Mouse (Mus musculus): Measurements from ENCODE around the gene Olfr1450. TPM values are rescaled to one million over a fixed set of nuclear protein-coding genes. Genes with fewer than 3 reads are reported as not detected.
"Not testable (repeated sequence)": the region's sequence is repeated elsewhere in the genome, so short reads cannot be mapped to it uniquely, and the experiment has no call there.

Olfr1450 gene
- not detected in 2 replicates for polyA plus RNA-seq (2014; fragmentation: Nextera tagmentation; extraction: Ambion mirVana)

DNA sequence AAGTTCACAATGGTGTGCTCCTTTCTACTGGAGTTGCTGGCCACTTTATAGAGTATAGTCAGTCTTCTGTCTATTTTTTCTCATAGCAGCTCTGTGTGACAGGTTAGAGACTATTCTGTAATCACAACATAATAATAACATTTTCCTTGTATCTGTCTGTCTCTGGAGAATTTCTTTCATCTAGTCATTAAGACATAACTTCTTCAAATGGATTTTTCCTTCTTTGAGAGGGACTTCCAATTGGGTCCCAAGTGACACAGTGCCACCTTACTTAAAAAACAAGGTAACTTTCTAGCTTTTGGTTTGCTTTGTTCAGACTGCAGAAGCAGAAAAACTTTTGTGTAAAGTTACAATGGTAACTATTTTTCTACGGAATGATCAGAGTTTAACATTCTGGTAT lies at the start of gene Olfr1450:
Gene Olfr1450, plus strand, starts transcription at position 301 of the 400 bp plus-strand sequence.
- no peaks in the 10 kb centered on the region for H3K36me3 ChIP-seq (ENCODE audit: control insufficient read depth, insufficient read depth, low read length)
- no peak within 1 kb of the TSS for H3K4me2 ChIP-seq (ENCODE audit: low read length)
- H3K4me1 ChIP-seq (ENCODE audit: control insufficient read depth in 2 of 2, insufficient read depth in 2 of 2, low read length in 2 of 2), result no peaks in the 10 kb centered on the region
- WGBS, result 81% methylated on average over 1 of the region's 1 CpGs
- H3K9me3 ChIP-seq (ENCODE audit: control insufficient read depth, low read length), result peaks cover 9% of the 10 kb centered on the region; the same call in 1 of the 2 replicates
- no peak within 1 kb of the TSS for H3K4me3 ChIP-seq (ENCODE audit: control insufficient read depth in 1 of 2, insufficient read depth in 1 of 2, low read depth in 1 of 2, low read length in 2 of 2)
- H3K27me3 ChIP-seq (ENCODE audit: control insufficient read depth, insufficient read depth, low read length), result no peaks in the 10 kb centered on the region
- no peak within 1 kb of the TSS for H3K27ac ChIP-seq (replicated peaks in 1 of 2; ENCODE audit: control insufficient read depth in 1 of 2, insufficient read depth in 1 of 2, low read depth in 2 of 2, low read length in 2 of 2)
- ATAC-seq (ENCODE audit: insufficient number of reproducible peaks, insufficient read depth, low FRiP score, low read depth), result no peak
- H3K9ac ChIP-seq (ENCODE audit: low read length), result no peak within 1 kb of the TSS

DNA sequence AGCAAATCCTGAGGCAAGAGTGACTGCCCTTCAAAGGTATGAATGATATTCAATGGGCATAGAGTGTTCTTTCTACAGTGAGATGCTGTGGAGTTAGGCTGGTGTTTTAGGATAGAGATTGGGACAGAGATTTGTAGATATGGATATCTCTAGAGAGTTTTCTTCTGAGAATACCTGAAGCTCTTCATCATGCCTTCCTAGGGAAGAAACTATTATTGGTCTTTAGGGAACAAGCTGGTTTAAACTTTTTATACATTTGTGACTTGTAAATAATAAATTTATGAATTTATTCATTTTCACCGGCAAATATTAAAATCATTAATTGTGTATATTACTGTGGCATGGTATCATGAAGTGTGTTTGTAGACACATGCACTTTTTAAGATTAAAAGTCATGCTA lies 46.4 kb upstream of the Olfr1450 start, which contains the start of gene Olfr1447:
Gene Olfr1447, minus strand, starts transcription at position 101 of the 400 bp plus-strand sequence.
- H3K9me3 ChIP-seq (ENCODE audit: control insufficient read depth, low read length), result no peaks in the 10 kb centered on the region
- H3K4me3 ChIP-seq (ENCODE audit: control insufficient read depth in 1 of 2, insufficient read depth in 1 of 2, low read depth in 1 of 2, low read length in 2 of 2), result no peak within 1 kb of the TSS
- no peaks in the 10 kb centered on the region for H3K27me3 ChIP-seq (ENCODE audit: control insufficient read depth, insufficient read depth, low read length)
- no peaks in the 10 kb centered on the region for H3K36me3 ChIP-seq (ENCODE audit: control insufficient read depth, insufficient read depth, low read length)
- no peak within 1 kb of the TSS for H3K27ac ChIP-seq (replicated peaks in 1 of 2; ENCODE audit: control insufficient read depth in 1 of 2, insufficient read depth in 1 of 2, low read depth in 2 of 2, low read length in 2 of 2)
- 84% methylated on average over 1 of the region's 1 CpGs for WGBS
- H3K9ac ChIP-seq (ENCODE audit: low read length), result no peak within 1 kb of the TSS
- ATAC-seq (ENCODE audit: insufficient number of reproducible peaks, insufficient read depth, low FRiP score, low read depth), result no peak
- no peak within 1 kb of the TSS for H3K4me2 ChIP-seq (ENCODE audit: low read length)
- no peaks in the 10 kb centered on the region for H3K4me1 ChIP-seq (ENCODE audit: control insufficient read depth in 2 of 2, insufficient read depth in 2 of 2, low read length in 2 of 2)

DNA sequence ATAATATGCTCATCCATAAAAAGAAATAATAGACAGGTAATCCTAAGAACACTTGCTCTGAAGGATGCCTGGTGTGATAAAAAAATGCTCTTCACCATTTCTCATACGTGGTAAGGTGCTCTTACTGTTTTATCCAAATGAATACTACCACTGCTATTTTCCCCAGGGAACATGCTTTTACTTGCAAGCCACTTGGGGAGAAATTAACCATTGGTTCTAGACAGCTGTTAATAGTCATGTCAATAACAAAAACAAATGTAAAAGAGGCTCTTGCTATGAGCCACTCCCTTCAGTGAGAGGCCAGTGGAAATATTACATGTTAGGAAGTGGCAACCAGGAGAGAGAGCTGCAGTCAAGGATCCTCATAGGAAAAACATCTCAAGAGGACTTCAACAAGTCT lies 25.7 kb upstream of the Olfr1450 start, which contains the start of gene Olfr1448:
Gene Olfr1448, minus strand, starts transcription at position 101 of the 400 bp plus-strand sequence.
- Histone ChIP-seq H3K27ac (replicated peaks in 1 of 2; ENCODE audit: control insufficient read depth in 1 of 2, insufficient read depth in 1 of 2, low read depth in 2 of 2, low read length in 2 of 2) (no peak within 1 kb of the TSS), H3K4me3 (ENCODE audit: control insufficient read depth in 1 of 2, insufficient read depth in 1 of 2, low read depth in 1 of 2, low read length in 2 of 2) (no peak within 1 kb of the TSS), H3K36me3 (ENCODE audit: control insufficient read depth, insufficient read depth, low read length) (no peaks in the 10 kb centered on the region), H3K27me3 (ENCODE audit: control insufficient read depth, insufficient read depth, low read length) (no peaks in the 10 kb centered on the region), H3K9ac (ENCODE audit: low read length) (no peak within 1 kb of the TSS), H3K4me1 (ENCODE audit: control insufficient read depth in 2 of 2, insufficient read depth in 2 of 2, low read length in 2 of 2) (no peaks in the 10 kb centered on the region), H3K9me3 (ENCODE audit: control insufficient read depth, low read length) (0 out of 2 replicates have a peak, but pooled peaks cover 2% of the 10 kb centered on the region), H3K4me2 (ENCODE audit: low read length) (no peak within 1 kb of the TSS)
- ATAC-seq (ENCODE audit: insufficient number of reproducible peaks, insufficient read depth, low FRiP score, low read depth), result no peak
- 73% methylated on average over 1 of the region's 1 CpGs for WGBS

DNA sequence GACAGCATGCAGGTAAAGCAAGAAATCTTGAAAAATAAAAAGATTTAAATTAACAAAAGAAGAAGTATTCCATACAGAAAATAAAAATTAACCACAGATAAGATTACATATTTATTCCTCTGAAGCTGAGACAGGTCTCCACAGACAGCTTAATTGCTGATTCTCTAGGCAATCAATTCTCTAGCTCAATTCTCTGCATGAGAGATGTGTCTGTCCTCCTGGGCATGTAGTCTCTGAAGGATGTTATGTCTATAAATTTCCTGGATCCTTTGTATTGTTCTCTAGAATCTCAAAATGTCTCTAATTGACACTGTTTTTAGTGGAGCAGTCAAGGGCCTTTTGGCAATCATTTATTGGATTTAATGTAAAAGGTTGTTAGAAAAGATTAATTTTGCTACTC lies 19.5 kb upstream of the Olfr1450 start, which contains the start of gene Olfr1449:
Gene Olfr1449, plus strand, starts transcription at position 301 of the 400 bp plus-strand sequence.
- H3K4me2 ChIP-seq (ENCODE audit: low read length), result no peak within 1 kb of the TSS
- H3K9ac ChIP-seq (ENCODE audit: low read length), result no peak within 1 kb of the TSS
- H3K9me3 ChIP-seq (ENCODE audit: control insufficient read depth, low read length), result peaks cover 2% of the 10 kb centered on the region; the same call in 1 of the 2 replicates
- H3K4me3 ChIP-seq (ENCODE audit: control insufficient read depth in 1 of 2, insufficient read depth in 1 of 2, low read depth in 1 of 2, low read length in 2 of 2), result no peak within 1 kb of the TSS
- H3K27me3 ChIP-seq (ENCODE audit: control insufficient read depth, insufficient read depth, low read length), result no peaks in the 10 kb centered on the region
- H3K36me3 ChIP-seq (ENCODE audit: control insufficient read depth, insufficient read depth, low read length), result no peaks in the 10 kb centered on the region
- no peak within 1 kb of the TSS for H3K27ac ChIP-seq (replicated peaks in 1 of 2; ENCODE audit: control insufficient read depth in 1 of 2, insufficient read depth in 1 of 2, low read depth in 2 of 2, low read length in 2 of 2)
- no peak for ATAC-seq (ENCODE audit: insufficient number of reproducible peaks, insufficient read depth, low FRiP score, low read depth)
- H3K4me1 ChIP-seq (ENCODE audit: control insufficient read depth in 2 of 2, insufficient read depth in 2 of 2, low read length in 2 of 2), result no peaks in the 10 kb centered on the region

DNA sequence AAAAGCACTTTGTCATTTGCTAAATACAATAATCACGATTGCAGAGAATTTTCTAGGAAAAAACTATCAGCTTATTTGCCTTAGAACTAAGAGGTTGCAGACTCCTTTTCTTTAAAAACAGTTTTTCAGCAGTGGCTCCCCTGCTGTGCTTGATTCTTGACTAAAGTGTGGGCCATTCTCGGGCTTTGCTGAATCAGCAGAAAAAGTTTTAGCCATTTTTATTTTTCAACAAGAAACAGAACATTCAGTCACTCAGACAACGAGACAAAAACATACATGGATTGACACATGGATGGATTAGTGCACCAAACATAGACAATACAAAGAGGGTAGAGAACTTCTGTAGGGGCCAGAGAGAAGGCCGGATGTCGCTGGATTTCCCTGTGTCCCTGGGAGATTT lies 20.0 kb downstream of the Olfr1450 start:
- H3K4me2 ChIP-seq (ENCODE audit: low read length); H3K9ac ChIP-seq (ENCODE audit: low read length); H3K36me3 ChIP-seq (ENCODE audit: control insufficient read depth, insufficient read depth, low read length); H3K27me3 ChIP-seq (ENCODE audit: control insufficient read depth, insufficient read depth, low read length); H3K27ac ChIP-seq (replicated peaks in 1 of 2; ENCODE audit: control insufficient read depth in 1 of 2, insufficient read depth in 1 of 2, low read depth in 2 of 2, low read length in 2 of 2); H3K4me1 ChIP-seq (ENCODE audit: control insufficient read depth in 2 of 2, insufficient read depth in 2 of 2, low read length in 2 of 2); ATAC-seq (ENCODE audit: insufficient number of reproducible peaks, insufficient read depth, low FRiP score, low read depth); H3K4me3 ChIP-seq (ENCODE audit: control insufficient read depth in 1 of 2, insufficient read depth in 1 of 2, low read depth in 1 of 2, low read length in 2 of 2): not testable (repeated sequence)
- H3K9me3 ChIP-seq (ENCODE audit: control insufficient read depth, low read length), result peaks cover 12% of the 10 kb centered on the region; the same call in 1 of the 2 replicates
- 70% methylated on average over 5 of the region's 5 CpGs for WGBS

DNA sequence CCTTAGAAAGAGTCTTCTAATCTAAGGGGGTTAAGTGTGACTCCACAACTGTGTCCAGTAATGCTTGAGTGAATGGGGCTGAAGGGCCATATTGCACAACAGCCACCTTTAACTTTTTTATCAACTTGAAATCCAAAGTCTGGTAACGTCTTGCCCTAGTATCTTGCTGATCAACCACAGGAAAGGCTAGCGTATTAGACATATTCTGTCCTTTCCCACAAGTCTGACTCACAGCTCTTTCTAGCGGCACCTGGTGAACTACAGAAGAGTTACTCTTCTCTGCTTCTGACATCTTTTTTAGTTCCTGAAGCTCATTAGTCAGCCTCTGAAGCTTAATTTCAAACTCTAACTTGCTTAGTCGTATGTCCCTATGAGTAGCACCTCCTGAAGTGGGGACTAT lies 42.3 kb downstream of the Olfr1450 start:
- not testable (repeated sequence) for H3K36me3 ChIP-seq (ENCODE audit: control insufficient read depth, insufficient read depth, low read length); H3K27me3 ChIP-seq (ENCODE audit: control insufficient read depth, insufficient read depth, low read length); H3K4me3 ChIP-seq (ENCODE audit: control insufficient read depth in 1 of 2, insufficient read depth in 1 of 2, low read depth in 1 of 2, low read length in 2 of 2); H3K4me1 ChIP-seq (ENCODE audit: control insufficient read depth in 2 of 2, insufficient read depth in 2 of 2, low read length in 2 of 2); H3K4me2 ChIP-seq (ENCODE audit: low read length); ATAC-seq (ENCODE audit: insufficient number of reproducible peaks, insufficient read depth, low FRiP score, low read depth); H3K9ac ChIP-seq (ENCODE audit: low read length); H3K27ac ChIP-seq (replicated peaks in 1 of 2; ENCODE audit: control insufficient read depth in 1 of 2, insufficient read depth in 1 of 2, low read depth in 2 of 2, low read length in 2 of 2); H3K9me3 ChIP-seq (ENCODE audit: control insufficient read depth, low read length)
- WGBS, result 83% methylated on average over 4 of the region's 4 CpGs

DNA sequence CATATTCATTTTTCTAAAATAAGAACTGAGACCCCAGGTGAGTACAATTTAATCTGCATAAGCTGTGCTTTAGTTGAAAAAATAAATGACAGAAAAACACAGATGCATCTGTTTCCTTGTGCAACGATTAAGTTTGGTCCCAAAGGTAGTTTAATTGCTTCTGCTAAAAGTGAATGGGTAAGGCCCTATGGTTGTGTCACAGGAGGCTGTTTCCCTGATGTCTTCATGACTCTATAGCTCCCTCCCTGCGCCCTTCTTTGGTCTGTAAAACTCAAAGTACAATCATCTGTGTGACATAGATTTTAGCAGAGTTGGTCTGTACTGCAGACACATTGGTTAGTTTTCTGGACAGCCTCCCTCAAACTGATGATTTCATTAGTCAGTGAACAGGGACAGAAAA lies 44.7 kb downstream of the Olfr1450 start, which contains the start of gene Olfr1451:
Gene Olfr1451, plus strand, starts transcription at position 301 of the 400 bp plus-strand sequence.
- Histone ChIP-seq H3K4me1 (ENCODE audit: control insufficient read depth in 2 of 2, insufficient read depth in 2 of 2, low read length in 2 of 2) (no peaks in the 10 kb centered on the region), H3K9ac (ENCODE audit: low read length) (no peak within 1 kb of the TSS), H3K4me2 (ENCODE audit: low read length) (no peak within 1 kb of the TSS), H3K27me3 (ENCODE audit: control insufficient read depth, insufficient read depth, low read length) (no peaks in the 10 kb centered on the region), H3K9me3 (ENCODE audit: control insufficient read depth, low read length) (no peaks in the 10 kb centered on the region), H3K27ac (replicated peaks in 1 of 2; ENCODE audit: control insufficient read depth in 1 of 2, insufficient read depth in 1 of 2, low read depth in 2 of 2, low read length in 2 of 2) (no peak within 1 kb of the TSS), H3K36me3 (ENCODE audit: control insufficient read depth, insufficient read depth, low read length) (no peaks in the 10 kb centered on the region), H3K4me3 (ENCODE audit: control insufficient read depth in 1 of 2, insufficient read depth in 1 of 2, low read depth in 1 of 2, low read length in 2 of 2) (no peak within 1 kb of the TSS)
- no peak for ATAC-seq (ENCODE audit: insufficient number of reproducible peaks, insufficient read depth, low FRiP score, low read depth)
- WGBS, result 58% methylated on average over 2 of the region's 2 CpGs
